Mouse (Mus musculus) liver, embryonic 13.5 days (tissue): Measurements from ENCODE around the gene Zar1l. TPM values are rescaled to one million over a fixed set of nuclear protein-coding genes. Genes with fewer than 3 reads are reported as not detected.

Experiments
- polyA plus RNA-seq: library from polyadenylated mRNA; unstranded; fragments of >200 nt; fragmentation: Nextera tagmentation; extraction: Ambion mirVana; gene quantifications from 2 replicates; pipeline ENCODE4 v1.2.1, GENCODE M21; 2015

The Zar1l gene
- polyA plus RNA-seq, 1 experiment from 2014 or later, result not detected

Other genes with a start within 250 kb of the Zar1l start
- gene Brca2, start 4.5 kb upstream of the Zar1l start, polyA plus RNA-seq, result 21.3 and 23.2 TPM in 2 replicates
- 7.4 and 8.5 TPM in 2 replicates for gene N4bp2l1, start 79.0 kb upstream of the Zar1l start, polyA plus RNA-seq
- gene N4bp2l2, start 148.0 kb upstream of the Zar1l start, polyA plus RNA-seq, result 19.7 and 27.5 TPM in 2 replicates
- gene Pds5b, start 155.6 kb upstream of the Zar1l start, polyA plus RNA-seq, result 9.9 and 12.6 TPM in 2 replicates